Mouse (Mus musculus) left cerebral cortex, postnatal 10 days (tissue): ENCODE measurements around the gene Sertad1. TPM values are rescaled to one million over a fixed set of nuclear protein-coding genes. Genes with fewer than 3 reads are reported as not detected.
A peak's percentile ranks its signal among the peaks of the same experiment; 100 is the strongest.
"Not testable (repeated sequence)": the region's sequence is repeated elsewhere in the genome, so short reads cannot be mapped to it uniquely, and the experiment has no call there.

ENCODE experiments used
- DNase-seq, 2 experiments: peaks; one replicate each; pipeline ENCODE4 v3.0.0; 2021 to 2022; ENCODE audit warnings: low spot score in 2 of 2, mixed read lengths in 1 of 2; ENCODE audit errors: extremely low spot score in 1 of 2
- intact Hi-C: fragments of 180-260 bp; cut with DNase I; formaldehyde crosslinking; loops from one replicate; pipeline ENCODE4 v1.15.1; 2025
- total RNA-seq, 2 experiments: library from RNA; stranded (reverse); gene quantifications; 2 replicates each; pipeline ENCODE4 v1.2.3; 2021

Gene Sertad1
- total RNA-seq, 2 experiments from 2014 or later: 6.0 to 7.0 TPM

DNA sequence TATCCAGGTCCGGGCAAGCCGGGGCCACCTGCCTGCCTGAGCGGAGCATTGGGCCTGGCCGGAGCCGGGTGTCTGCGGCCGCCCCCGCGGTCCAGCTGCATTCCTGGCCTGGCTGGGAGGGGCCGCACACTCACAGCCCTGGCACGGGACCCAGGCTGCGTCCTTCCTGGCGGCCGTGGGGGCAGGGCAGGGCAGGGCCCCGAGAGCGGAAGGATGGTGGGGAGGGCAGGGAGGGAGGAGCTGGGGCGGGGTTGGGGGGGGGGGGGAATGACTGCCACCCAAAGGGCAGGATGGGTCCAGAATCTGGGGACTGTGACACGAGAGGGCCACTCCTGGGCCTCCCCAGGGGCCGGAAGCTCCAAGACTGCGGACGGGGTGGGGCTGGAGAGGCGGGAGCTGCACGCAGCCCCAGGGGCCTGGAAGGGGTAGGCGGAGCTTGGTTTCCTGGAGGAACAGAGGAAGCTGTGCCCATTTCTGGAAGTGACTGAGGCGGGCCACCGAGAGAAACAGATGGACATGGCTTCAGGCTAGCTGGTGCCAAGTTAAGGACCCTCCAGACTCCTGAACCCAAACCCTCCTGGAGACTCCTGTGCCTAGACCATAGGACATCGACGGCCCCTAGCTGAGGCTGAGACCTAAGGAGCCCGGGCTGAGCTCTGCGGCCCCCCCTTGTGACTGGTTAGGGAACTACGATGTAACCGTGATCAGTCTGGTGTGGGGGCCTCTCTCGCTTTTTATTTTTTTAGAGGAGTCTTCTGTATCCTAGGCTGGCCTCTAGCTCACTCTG, 4.0 kb downstream of the Sertad1 start:
- DNase-seq: peak; percentile 66 to 95
- intact Hi-C loops: no loop called here

DNA sequence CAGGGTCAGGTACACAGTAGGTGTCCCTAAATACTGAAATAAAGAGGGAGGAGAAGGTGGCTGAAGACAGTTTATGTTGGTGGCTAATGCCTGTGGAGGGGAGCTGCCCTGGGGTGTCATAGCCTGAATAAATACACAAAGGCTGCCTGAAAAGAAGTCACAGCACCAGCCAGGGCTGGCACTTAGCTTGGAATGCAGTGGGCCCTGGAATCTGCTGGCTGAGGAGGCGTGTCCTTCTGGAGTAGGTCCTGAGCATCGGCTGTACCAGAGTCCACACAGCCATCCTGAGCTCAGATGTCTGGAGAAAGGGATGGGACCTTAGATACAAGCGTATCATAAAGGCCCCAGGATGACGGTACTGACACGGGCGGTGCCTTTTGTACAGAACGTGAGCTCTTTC, 5.1 kb downstream of the Sertad1 start:
- intact Hi-C loops: no loop called here
- DNase-seq: no peak

DNA sequence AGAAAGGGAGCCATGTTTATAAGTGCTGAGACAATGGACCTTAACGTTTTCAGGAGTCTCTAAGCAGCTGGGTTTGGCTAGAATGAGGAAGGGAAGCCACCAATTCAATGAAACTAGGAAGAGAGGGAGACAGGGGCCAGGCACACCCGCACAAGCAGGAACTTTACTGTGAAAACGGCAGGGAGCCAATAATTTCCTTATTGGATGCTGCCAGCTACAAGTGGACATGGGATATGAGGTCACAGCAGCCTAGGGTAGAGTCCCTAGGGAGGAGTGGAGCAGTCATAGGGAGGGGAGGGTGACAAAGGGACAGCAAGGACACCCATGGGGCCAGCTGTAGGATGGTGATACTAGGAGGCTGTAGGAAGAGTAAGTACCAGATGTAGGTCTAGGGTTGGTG, 6.3 kb downstream of the Sertad1 start:
- DNase-seq: no peak
- intact Hi-C loops: no loop called here

DNA sequence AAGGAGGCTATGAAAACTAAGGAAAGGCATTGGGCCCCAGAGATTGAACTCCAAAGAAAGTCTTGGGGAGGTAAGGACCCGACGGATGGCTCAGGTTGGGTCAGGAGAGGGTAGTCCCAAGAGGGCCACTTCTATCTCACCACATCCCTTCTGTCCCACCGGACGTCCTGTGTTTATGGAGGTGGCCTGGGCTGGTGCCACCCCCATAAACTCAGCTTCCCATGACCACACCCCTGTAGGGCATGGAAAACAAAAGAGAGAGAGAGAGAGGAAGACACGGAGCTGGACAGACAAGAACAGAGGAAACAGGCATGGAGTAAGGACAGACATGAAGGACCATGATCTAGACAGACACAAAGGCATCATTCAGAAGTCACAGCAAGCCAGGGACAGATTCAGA, 6.7 kb downstream of the Sertad1 start:
- intact Hi-C loops: no loop called here
- DNase-seq: no peak

DNA sequence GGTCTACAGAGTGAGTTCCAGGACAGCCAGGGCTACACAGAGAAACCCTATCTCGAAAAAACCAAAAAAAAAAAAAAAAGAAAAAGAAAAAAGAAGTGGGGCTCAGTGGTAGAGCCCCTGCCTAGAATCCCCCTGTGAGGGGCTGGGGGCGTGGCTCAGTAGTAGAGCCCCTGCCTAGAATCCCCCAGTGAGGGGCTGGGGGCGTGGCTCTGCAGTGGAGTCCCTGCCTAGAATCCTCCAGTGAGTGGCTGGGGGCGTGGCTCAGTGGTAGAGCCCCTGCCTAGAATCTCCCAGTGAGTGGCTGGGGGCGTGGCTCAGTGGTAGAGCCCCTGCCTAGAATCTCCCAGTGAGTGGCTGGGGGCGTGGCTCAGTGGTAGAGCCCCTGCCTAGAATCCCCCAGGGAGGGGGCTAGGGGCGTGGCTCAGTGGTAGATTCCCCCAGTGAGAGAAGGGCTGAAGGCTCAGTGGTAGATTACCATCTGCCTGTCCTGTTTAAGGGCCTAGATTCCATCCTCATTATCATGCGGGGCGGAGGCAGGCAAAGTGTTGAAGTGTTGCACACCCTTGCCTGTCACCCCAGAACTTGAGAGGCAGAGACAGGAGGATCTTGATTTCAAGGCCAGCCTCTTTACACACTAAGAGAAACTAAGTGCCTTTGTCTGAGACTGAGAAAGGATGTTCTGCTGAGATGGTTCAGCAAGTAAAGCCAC, 8.1 kb downstream of the Sertad1 start:
- DNase-seq, intact Hi-C loops: not testable (repeated sequence)

DNA sequence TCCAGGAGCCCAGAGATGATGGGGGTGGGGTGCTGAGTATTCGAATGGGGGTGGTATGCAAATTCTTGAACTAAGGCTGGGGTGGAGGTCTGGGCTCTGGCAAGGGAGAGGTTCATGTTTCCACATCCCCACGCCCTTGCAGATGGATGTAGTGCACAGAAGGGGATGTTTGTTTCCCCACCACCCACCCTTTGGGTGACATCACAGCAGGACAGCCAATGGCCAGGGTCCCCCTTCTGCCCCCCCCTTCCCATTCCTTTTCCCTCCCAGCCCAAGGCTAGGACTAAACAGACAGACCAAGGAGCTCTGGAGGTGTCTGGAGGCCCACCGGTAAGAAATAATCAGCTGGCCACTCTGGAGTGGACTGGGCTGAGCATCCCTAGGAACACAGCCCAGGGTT, 12.3 kb downstream of the Sertad1 start, which contains the start of gene Prx:
TSS of gene Prx (plus strand) at position 289 of the 400 bp plus-strand sequence.
- no peak for DNase-seq
- intact Hi-C loops: no loop called here

DNA sequence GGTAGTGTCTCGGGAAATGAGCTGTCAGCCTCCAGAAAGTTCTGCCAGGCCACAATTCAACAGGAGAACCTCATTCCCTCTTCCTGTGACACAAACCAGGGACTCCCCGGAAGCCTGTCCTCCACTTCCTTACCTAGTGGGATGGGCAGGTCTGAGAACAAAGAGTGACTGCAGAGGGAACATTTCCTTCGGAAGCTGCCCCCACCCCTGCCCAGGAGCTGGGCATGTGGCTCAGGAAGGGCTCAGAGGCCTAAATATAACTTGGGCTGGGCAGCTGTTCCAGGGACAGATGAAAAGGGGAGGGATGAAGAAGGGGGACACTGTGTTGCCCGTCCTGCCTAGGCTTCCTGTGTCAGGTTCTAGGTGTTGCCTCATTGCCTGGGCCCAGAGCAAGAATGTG, 14.9 kb downstream of the Sertad1 start:
- DNase-seq: no peak
- intact Hi-C loops: no loop called here

DNA sequence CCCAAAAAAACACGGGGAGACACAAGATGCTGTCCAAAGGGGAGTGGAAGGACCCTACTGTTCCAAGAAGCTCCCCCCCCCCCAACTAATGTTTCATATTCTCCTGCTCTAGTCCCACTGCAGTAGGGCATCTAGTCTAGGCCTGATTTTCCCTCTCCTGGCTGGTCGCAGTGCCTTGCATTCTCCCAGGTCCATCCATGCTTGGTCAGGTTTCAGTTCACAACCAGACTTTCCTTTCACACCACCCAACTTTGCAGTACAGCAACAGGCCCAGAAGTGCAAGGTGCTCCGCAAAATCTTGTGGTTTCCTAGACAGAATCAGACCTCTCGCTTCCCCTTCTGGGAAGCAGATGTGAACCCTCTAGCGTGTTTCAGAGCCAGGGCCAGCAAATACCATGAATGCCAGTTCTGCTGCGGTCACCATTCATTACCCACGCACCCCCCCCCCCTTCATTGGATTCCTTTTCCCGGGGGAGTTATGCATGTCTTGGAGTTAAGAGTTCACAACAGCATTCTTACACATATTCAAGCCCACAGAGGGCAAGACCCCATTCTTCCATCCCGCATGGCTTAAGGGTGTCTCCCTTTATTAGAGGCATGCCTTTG, 20.2 kb downstream of the Sertad1 start:
- DNase-seq: no peak
- intact Hi-C loops: no loop called here

DNA sequence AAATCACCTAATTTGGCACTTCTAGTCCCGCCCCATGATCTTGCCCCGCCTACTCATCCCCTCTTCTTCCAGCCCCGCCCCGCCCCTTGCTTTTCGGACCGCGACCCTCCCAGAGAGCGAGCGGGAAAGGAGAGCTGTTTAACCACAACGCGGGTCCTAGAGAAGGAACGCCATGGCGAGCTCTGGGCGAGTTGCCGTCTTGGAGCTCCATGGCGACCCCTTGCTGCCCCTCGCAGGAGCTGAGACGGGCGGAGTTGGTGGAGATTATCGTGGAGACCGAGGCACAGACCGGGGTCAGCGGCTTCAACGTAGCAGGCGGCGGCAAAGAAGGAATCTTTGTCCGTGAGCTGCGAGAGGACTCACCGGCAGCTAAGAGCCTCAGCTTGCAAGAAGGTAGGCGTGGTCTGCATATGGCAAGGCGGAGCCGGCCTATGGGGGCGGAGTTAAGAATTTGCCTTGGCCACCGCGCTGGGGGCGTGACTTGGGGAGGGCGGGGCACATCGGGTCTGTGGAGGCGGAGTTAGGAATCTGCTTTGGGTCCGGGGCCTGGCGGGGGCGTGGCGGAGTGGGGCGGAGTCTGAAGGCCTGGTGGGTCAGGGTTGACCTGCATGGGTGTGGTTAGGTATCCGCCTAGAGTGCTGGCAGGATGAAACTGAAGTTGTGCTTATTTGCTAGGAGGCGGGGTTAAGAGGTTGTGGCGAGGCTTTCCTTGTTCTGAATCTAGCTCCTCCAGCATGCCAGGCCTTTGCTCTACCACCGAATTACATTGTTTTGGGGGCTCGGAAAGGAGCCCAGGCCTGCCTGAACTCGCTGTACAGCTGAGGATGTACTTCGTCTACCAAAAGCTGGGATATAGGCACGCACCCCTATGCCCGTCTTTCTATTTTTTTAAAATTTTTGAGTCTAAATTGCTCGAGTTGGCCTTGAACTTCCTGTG, 21.3 kb downstream of the Sertad1 start:
- peak; percentile 88 to 97 for DNase-seq
- intact Hi-C loops: no loop called here

DNA sequence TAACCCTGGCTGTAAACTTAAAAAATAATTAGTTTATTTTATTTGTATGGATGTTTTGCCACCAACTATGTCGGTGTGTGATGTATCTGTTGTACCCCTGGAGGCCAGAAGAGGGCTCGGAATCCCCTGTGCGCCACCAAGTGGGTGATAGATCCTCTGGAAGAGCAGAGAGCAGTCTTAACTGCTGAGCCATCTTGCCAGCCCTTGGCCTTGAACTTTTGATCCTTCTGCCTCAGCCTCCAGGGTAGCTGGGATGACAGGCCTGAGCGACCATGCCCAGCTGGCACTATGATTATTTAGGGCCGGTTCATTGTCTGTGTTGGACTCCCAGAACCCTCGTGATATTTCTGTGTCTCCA, 21.9 kb downstream of the Sertad1 start:
- DNase-seq: peak in 1 of 2 experiments; percentile 76

DNA sequence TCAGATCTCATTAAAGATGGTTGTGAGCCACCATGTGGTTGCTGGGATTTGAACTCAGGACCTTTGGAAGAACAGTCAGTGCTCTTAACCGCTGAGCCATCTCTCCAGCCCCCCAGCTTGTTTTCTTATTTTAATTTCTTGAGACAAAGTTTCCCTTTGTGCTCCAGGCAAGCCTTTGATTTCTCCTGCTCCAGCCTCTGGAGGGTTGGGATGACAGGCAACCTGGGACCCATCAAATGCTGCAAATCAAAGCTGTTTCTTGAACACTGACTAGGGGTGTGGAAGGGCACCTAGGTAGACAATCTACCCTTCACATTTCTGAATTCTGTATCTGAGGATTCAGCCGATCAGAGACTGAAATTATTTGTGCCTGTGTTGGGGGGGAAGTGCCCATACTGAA, 24.1 kb downstream of the Sertad1 start:
- intact Hi-C loops: no loop called here
- DNase-seq: no peak

More for the DNA sequence above, 21.9 kb downstream of the Sertad1 start:
- intact Hi-C loops: no loop called here

DNA sequence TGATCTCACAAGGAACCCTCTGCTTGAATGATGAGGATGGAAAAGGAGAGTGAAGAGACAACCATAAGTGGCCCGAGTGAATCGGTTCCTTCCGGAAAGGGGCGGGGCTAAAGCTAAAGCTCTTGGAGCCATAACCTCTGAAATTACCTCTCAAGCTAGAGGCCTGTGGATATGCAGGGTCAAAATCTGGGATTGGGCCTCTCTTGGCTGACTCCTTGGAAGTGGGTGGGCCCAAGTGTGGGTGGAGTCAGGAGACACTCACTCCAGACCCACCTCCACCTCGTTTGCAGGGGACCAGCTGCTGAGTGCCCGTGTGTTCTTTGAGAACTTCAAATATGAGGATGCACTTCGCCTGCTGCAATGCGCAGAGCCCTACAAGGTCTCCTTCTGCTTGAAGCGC, 28.3 kb downstream of the Sertad1 start:
- no peak for DNase-seq
- intact Hi-C loops: no loop called here

DNA sequence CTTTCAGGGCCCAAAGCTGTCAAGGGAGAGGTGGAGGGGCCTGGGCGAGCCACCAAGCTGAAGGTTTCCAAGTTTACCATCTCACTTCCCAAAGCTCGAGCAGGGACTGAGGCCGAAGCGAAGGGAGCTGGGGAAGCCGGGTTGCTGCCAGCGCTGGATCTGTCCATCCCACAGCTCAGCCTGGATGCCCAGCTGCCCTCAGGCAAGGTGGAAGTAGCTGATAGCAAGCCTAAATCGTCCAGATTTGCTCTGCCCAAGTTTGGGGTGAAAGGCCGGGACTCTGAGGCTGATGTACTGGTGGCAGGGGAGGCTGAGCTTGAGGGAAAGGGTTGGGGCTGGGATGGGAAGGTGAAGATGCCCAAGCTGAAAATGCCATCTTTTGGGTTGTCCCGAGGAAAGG, 31.6 kb downstream of the Sertad1 start:
- DNase-seq: no peak
- intact Hi-C loops: no loop called here

DNA sequence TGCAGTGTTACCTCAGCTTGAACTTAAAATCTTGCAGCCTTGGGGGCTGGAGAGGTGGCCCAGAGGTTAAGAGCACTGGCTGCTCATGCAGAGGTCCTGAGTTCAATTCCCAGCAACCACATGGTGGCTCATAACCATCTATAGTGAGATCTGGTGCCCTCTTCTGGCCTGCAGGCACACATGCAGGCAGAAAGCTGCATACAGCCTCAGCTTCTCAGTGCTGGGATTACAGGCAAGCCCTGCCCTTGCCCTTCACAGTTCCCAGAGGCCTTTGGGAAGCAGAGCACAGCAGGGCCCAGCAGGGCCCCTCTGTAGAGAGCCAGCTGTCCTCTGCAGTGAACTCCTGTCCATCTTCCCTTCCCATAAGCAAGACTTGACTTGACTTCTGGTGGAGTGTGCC, 33.4 kb downstream of the Sertad1 start:
- no peak for DNase-seq
- intact Hi-C loops: no loop called here

DNA sequence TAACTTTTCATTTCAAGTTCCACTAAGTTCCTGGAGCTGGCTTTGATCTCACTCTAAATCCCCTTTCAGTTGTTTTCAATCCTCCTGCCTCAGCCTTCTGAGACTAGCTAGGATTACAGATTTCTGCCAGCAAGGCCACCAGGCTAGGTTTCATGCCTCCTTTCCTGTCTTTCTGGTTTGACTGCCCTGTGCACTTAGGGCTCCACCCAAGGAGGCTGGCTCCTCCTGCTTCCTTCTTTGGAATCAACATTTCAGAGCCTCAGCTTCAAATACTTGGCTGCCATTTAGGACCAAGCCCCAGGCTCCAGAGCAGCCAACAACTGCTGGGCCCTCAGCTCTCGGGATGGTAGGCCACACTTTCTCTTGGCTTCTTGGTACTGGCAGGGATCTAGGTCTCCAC, 33.9 kb downstream of the Sertad1 start:
- intact Hi-C loops: no loop called here
- DNase-seq: peak in 1 of 2 experiments; percentile 8

DNA sequence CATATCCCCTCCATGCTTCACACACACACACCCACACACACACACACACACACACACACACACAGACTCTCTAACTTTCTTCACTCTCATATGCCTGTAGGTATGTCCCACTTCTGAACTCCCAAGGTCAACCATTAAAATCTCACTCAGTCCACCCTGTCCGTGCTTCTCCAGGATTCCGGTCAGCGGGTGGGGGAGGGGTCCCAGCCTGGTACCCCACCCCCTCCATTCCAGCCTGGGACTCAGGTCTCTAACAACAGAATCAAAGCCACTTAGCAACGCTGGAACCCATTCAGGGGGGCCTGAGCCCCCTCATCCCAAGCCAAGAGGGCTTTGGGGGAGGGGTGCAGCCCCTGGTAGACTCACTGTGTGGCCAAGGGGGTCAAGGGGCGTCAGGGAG, 36.3 kb downstream of the Sertad1 start, which contains the start of gene Hipk4:
TSS of gene Hipk4 (plus strand) at position 301 of the 400 bp plus-strand sequence.
- intact Hi-C loops: no loop called here
- no peak for DNase-seq

DNA sequence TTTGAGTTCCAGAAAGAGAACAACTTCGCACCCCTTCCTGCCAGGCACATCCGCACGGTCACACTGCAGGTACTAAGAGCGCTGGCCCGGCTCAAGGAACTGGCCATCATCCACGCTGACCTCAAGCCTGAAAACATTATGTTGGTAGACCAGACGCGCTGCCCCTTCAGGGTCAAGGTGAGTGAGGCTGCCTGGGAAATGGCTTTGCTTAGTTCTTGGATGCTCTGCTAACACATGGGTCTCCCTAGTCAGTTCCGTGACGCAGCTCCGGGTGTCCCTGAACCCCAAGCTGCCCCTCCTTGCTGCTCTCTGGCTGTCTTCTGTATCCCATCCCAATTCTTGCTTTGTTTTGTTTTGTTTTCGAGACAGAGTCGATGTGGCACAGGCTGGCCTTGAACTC, 37.1 kb downstream of the Sertad1 start:
- DNase-seq: no peak
- intact Hi-C loops: no loop called here

DNA sequence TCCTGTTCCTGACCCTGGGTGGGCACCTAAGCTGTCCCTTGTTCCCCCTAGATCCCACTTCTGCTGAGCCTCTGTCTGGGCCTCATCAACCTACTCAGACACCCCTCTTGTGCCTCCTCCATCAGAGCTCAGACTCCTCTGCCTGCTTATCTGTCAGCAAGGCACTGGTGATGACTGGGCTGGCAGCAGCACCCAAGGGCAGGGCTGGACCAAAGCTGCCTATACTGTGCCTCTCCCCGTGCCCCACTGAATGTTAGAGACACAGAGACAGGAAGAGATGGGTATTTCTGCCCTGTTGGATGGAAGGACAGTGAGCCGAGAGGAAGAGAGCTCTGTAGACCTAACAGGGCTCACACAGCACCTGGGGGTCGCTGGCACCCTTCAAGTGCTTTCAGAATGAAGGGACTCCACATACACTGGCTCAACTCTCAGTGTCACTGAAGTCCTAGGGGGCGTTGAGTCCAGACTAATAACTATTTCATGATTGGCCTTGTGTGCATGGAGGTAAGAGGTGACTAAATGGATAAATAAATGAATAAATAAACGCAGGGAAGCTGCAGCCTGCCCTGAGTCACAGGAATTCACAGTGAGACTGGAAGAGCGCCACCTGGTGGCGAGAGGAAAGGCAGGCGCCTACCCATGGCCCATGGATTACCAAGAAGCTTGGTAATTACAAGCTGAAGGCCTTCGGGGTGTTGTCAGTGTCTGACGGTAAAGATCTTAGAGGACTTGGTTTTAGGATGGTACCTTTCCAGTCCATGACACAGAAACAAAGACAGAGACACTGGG, 39.5 kb downstream of the Sertad1 start:
- DNase-seq: peak; percentile 71 to 76
- intact Hi-C loops: no loop called here
